Mouse (Mus musculus): ENCODE measurements around the gene Map3k13. TPM values are rescaled to one million over a fixed set of nuclear protein-coding genes. Genes with fewer than 3 reads are reported as not detected.

Gene Map3k13
- polyA plus RNA-seq, 1 experiment: 0.16 TPM

DNA sequence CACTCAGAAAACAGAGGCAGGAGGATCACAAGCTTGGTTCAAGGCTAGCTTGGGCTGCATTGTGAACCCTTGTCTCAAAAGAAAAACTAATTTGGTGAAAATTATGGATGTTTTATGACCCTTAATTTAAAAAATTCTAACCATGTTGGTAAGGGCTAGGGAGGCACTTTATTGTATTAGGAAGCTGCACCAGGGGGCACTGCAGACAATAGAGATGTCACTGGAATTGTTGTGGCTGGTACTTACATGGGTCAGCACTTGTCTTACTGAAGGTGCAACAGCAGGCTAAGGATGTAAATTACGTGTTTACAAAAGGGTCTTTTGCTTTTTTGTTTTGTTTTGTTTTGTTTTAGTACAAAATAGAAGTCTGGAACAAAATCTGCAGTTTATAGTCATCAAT, 39.3 kb downstream of the Map3k13 start:
- no peaks in the 10 kb centered on the region for H3K36me3 ChIP-seq (ENCODE audit: control insufficient read depth, insufficient read depth, low read length)
- peaks cover 3% of the 10 kb centered on the region; the same call in 1 of the 2 replicates for H3K4me1 ChIP-seq (ENCODE audit: control insufficient read depth, insufficient read depth, insufficient read length)
- 85% methylated on average over 1 of the region's 1 CpGs for WGBS
- no peak for DNase-seq (ENCODE audit: low read depth in 1 of 2, low spot score in 2 of 2)
- no peaks in the 10 kb centered on the region for H3K27me3 ChIP-seq (ENCODE audit: control insufficient read depth, insufficient read depth, low read length)
- TF ChIP-seq POLR2A (IDR thresholded peaks at IDR 0.05; ENCODE audit: low read depth, low read length) (no peak), CTCF (IDR thresholded peaks at IDR 0.05; ENCODE audit: extremely low read depth, insufficient read depth, insufficient read length, insufficient replicate concordance) (no peak)
- no peak overlapping the region for H3K4me3 ChIP-seq (ENCODE audit: extremely low read depth, insufficient read depth, insufficient read length)
- H3K27ac ChIP-seq (ENCODE audit: insufficient read depth, low read length): no peak overlapping the region

DNA sequence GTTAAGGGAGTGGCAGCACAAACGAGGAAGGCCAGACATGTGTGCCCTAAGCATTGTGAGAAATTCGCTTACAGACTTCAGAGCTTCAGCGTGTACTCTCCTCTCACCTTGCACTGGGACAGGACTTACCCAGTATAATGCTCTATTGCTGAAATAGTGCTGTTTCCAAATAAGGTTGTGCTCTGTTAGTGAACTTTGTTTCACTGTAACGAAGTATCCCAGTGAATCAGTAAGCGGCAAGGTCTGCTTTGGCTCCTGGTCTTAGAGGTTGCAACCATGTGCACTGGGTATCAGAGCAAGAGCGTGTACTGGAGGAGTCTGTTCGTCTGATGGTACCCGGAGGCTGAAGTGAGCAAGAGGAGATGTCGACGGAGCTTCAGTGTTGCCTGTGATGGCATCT, 39.8 kb downstream of the Map3k13 start:
- 91% methylated on average over 10 of the region's 10 CpGs for WGBS
- no peak for DNase-seq (ENCODE audit: low read depth in 1 of 2, low spot score in 2 of 2)
- H3K27me3 ChIP-seq (ENCODE audit: control insufficient read depth, insufficient read depth, low read length): no peaks in the 10 kb centered on the region
- no peak overlapping the region for H3K27ac ChIP-seq (ENCODE audit: insufficient read depth, low read length)
- TF ChIP-seq CTCF (IDR thresholded peaks at IDR 0.05; ENCODE audit: extremely low read depth, insufficient read depth, insufficient read length, insufficient replicate concordance) (no peak), POLR2A (IDR thresholded peaks at IDR 0.05; ENCODE audit: low read depth, low read length) (no peak)
- peaks cover 3% of the 10 kb centered on the region; the same call in 1 of the 2 replicates for H3K4me1 ChIP-seq (ENCODE audit: control insufficient read depth, insufficient read depth, insufficient read length)
- no peak overlapping the region for H3K4me3 ChIP-seq (ENCODE audit: extremely low read depth, insufficient read depth, insufficient read length)
- no peaks in the 10 kb centered on the region for H3K36me3 ChIP-seq (ENCODE audit: control insufficient read depth, insufficient read depth, low read length)

DNA sequence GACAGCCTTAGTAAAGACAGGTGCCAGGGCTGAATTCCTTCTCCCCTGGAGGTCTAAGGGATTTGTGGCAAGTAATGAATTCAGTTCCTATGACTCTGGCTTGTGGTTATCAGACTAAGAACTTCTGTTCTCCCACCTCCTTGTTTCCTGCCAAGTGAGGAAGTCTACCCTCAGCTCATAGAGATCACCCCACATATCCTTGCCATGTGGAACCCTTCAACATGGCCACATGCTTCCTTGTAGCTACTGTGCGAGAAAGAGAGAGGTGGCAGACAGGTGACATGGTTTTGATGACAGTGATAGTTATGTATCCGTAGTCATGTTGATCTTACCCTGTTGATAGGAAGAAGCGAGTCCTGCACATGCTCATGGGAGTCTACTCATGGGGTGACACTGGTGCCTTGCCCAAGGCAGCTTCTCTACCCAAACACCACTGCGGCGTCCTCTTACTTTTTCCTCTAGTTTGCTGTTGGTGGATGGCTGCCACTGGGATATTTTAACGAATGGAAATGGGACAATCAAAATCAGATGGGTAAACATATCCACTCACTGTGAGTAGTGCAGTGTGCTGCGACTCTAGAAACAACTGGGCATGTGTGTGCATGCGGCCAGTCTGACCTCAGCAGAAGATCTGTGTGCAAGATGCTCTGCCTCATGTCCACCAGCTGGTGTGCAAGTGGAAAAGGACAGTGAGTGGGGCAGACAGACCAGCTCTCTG, 40.9 kb downstream of the Map3k13 start:
- DNase-seq (ENCODE audit: low read depth in 1 of 2, low spot score in 2 of 2): no peak
- TF ChIP-seq POLR2A (IDR thresholded peaks at IDR 0.05; ENCODE audit: low read depth, low read length): no peak
- TF ChIP-seq CTCF (IDR thresholded peaks at IDR 0.05; ENCODE audit: extremely low read depth, insufficient read depth, insufficient read length, insufficient replicate concordance): no peak
- Histone ChIP-seq H3K36me3 (ENCODE audit: control insufficient read depth, insufficient read depth, low read length) (no peaks in the 10 kb centered on the region), H3K4me1 (ENCODE audit: control insufficient read depth, insufficient read depth, insufficient read length) (peaks cover 3% of the 10 kb centered on the region; the same call in 1 of the 2 replicates), H3K4me3 (ENCODE audit: extremely low read depth, insufficient read depth, insufficient read length) (no peak overlapping the region), H3K27ac (ENCODE audit: insufficient read depth, low read length) (peak overlapping the region; percentile 4; the same call in 1 of the 2 replicates), H3K27me3 (ENCODE audit: control insufficient read depth, insufficient read depth, low read length) (no peaks in the 10 kb centered on the region)
- WGBS: 74% methylated on average over 8 of the region's 8 CpGs

DNA sequence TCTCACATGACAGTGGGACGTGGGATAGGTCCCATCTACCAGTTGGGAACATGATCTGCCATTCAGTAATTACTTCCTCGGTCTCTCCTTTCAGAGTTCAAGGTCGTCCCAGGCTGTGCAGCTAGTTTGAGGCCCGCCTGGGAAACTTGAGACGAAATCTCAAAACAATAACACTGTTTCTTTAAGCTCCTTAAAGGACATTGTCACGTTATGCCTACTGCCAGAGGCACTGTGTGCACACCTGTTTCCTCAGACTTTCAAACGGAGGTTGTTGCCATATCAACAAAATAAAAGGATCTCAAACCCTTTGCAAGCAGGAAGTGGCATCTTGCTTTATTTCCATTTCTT, 41.4 kb downstream of the Map3k13 start:
- 36% methylated on average over 7 of the region's 7 CpGs for WGBS
- no peaks in the 10 kb centered on the region for H3K36me3 ChIP-seq (ENCODE audit: control insufficient read depth, insufficient read depth, low read length)
- no peak overlapping the region for H3K4me3 ChIP-seq (ENCODE audit: extremely low read depth, insufficient read depth, insufficient read length)
- peak overlapping the region; percentile 4; the same call in 1 of the 2 replicates for H3K27ac ChIP-seq (ENCODE audit: insufficient read depth, low read length)
- TF ChIP-seq CTCF (IDR thresholded peaks at IDR 0.05; ENCODE audit: extremely low read depth, insufficient read depth, insufficient read length, insufficient replicate concordance): no peak
- no peak for TF ChIP-seq POLR2A (IDR thresholded peaks at IDR 0.05; ENCODE audit: low read depth, low read length)
- no peaks in the 10 kb centered on the region for H3K27me3 ChIP-seq (ENCODE audit: control insufficient read depth, insufficient read depth, low read length)
- peaks cover 3% of the 10 kb centered on the region; the same call in 1 of the 2 replicates for H3K4me1 ChIP-seq (ENCODE audit: control insufficient read depth, insufficient read depth, insufficient read length)
- peak in 1 of 2 experiments; percentile 34 for DNase-seq (ENCODE audit: low read depth in 1 of 2, low spot score in 2 of 2)

DNA sequence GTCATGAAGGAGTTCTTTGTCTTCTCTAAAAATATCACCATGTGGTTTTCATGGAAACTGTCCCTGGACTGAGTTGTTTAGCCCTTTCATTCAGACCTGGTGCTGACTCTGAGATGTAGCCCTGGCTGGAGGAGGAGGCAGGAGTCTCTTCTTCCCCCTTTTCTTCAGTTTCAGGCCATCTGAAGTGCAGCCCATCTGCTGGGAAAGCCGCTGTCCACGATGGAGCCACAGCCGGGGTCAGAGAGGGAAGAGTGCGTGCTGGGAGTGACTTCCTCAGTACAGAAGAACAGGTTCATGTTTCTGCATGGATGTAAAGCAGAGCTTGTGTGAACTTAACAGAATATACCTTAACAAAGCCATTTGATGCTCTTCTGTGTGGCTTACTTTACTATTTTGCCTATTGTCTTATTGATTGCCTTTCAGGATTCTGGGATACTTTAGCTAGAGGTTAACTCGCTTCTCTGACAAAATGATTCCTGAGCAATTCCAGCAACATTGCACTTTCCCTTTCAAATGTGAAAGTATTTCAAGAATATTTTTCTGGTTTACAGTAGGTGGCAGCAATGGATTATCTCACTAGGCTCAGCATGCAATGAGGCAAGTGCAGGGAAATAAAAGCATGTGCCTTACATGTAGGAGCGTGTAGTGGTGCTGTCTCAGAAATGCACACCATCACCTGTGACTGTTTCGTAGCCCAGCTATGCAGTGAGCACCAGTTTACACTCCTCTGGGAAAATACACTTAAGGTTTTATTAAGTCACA, 42.3 kb downstream of the Map3k13 start:
- DNase-seq (ENCODE audit: low read depth in 1 of 2, low spot score in 2 of 2): peak in 1 of 2 experiments; percentile 17
- 27% methylated on average over 7 of the region's 7 CpGs for WGBS
- H3K36me3 ChIP-seq (ENCODE audit: control insufficient read depth, insufficient read depth, low read length): no peaks in the 10 kb centered on the region
- no peak overlapping the region for H3K4me3 ChIP-seq (ENCODE audit: extremely low read depth, insufficient read depth, insufficient read length)
- peaks cover 3% of the 10 kb centered on the region; the same call in 1 of the 2 replicates for H3K4me1 ChIP-seq (ENCODE audit: control insufficient read depth, insufficient read depth, insufficient read length)
- no peak overlapping the region for H3K27ac ChIP-seq (ENCODE audit: insufficient read depth, low read length)
- H3K27me3 ChIP-seq (ENCODE audit: control insufficient read depth, insufficient read depth, low read length): no peaks in the 10 kb centered on the region
- no peak for TF ChIP-seq CTCF (IDR thresholded peaks at IDR 0.05; ENCODE audit: extremely low read depth, insufficient read depth, insufficient read length, insufficient replicate concordance)
- TF ChIP-seq POLR2A (IDR thresholded peaks at IDR 0.05; ENCODE audit: low read depth, low read length): no peak

DNA sequence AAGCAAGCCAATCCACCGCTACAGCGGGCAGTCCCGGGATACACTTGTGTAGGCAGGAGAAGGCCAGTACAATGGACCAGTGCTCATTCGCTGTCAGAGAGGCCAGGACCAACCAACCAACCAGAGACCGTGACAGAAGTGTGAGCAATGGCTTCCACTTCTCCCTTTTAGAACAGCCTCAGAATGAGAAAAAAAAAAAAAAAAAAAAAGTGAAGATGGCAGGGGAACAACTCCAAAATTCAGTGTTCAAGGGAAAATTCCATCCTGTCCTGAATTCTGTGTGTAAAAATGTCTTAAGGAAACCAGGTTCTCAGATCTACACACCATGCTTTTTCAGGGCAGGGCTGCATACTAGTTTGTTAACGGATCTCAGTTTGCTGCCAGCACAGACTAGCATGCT, 43.5 kb downstream of the Map3k13 start:
- TF ChIP-seq CTCF (IDR thresholded peaks at IDR 0.05; ENCODE audit: extremely low read depth, insufficient read depth, insufficient read length, insufficient replicate concordance): no peak
- TF ChIP-seq POLR2A (IDR thresholded peaks at IDR 0.05; ENCODE audit: low read depth, low read length): no peak
- no peaks in the 10 kb centered on the region for H3K36me3 ChIP-seq (ENCODE audit: control insufficient read depth, insufficient read depth, low read length)
- DNase-seq (ENCODE audit: low read depth in 1 of 2, low spot score in 2 of 2): no peak
- H3K27me3 ChIP-seq (ENCODE audit: control insufficient read depth, insufficient read depth, low read length): no peaks in the 10 kb centered on the region
- no peak overlapping the region for H3K4me3 ChIP-seq (ENCODE audit: extremely low read depth, insufficient read depth, insufficient read length)
- no peak overlapping the region for H3K27ac ChIP-seq (ENCODE audit: insufficient read depth, low read length)
- peaks cover 3% of the 10 kb centered on the region; the same call in 1 of the 2 replicates for H3K4me1 ChIP-seq (ENCODE audit: control insufficient read depth, insufficient read depth, insufficient read length)
- WGBS: 91% methylated on average over 6 of the region's 6 CpGs

Data from spleen, adult 2 months (tissue).